Mouse (Mus musculus): Measurements from ENCODE around the gene Pla2g2f. TPM values are rescaled to one million over a fixed set of nuclear protein-coding genes. Genes with fewer than 3 reads are reported as not detected.

Pla2g2f gene
- polyA plus RNA-seq, 1 experiment, result not detected

GRCm38 (mm10) chr4:138772386-138772785 lies 15.0 kb upstream of the Pla2g2f start:
- H3K4me1 ChIP-seq (ENCODE audit: control insufficient read depth, insufficient read depth, low read length), result peaks cover 8% of the 10 kb centered on the region; the same call in 1 of the 2 replicates
- no peak for TF ChIP-seq CTCF (IDR thresholded peaks at IDR 0.05; ENCODE audit: low read depth, low read length)
- TF ChIP-seq POLR2A (IDR thresholded peaks at IDR 0.05; ENCODE audit: borderline replicate concordance, low read depth, low read length), result no peak
- H3K27ac ChIP-seq (ENCODE audit: insufficient read depth, low read depth, low read length), result no peak overlapping the region
- H3K4me3 ChIP-seq (ENCODE audit: insufficient read depth, low read length), result no peak overlapping the region

DNA sequence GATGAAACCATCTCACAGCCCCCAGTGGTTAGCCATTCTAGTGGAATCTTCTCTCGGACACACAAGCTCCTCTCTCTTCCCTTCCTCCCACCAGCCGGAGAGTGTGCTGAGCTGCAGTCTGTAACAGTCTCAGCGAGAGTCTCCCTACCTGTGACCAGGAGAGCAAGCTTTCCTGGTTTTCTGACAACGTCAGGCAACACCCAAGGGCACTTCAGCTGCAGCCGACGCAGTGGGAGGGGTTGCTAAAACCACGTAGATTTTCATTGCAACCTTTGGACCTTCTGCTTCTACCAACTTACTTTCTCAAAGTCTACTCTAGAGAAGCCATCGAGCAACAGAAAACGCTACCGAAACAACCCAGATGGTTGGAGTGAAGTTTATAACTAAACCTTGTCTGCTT lies 14.5 kb upstream of the Pla2g2f start:
- Histone ChIP-seq H3K4me1 (ENCODE audit: control insufficient read depth, insufficient read depth, low read length) (peaks cover 8% of the 10 kb centered on the region; the same call in 1 of the 2 replicates), H3K4me3 (ENCODE audit: insufficient read depth, low read length) (no peak overlapping the region), H3K27ac (ENCODE audit: insufficient read depth, low read depth, low read length) (no peak overlapping the region)
- no peak for TF ChIP-seq POLR2A (IDR thresholded peaks at IDR 0.05; ENCODE audit: borderline replicate concordance, low read depth, low read length)
- no peak for TF ChIP-seq CTCF (IDR thresholded peaks at IDR 0.05; ENCODE audit: low read depth, low read length)

DNA sequence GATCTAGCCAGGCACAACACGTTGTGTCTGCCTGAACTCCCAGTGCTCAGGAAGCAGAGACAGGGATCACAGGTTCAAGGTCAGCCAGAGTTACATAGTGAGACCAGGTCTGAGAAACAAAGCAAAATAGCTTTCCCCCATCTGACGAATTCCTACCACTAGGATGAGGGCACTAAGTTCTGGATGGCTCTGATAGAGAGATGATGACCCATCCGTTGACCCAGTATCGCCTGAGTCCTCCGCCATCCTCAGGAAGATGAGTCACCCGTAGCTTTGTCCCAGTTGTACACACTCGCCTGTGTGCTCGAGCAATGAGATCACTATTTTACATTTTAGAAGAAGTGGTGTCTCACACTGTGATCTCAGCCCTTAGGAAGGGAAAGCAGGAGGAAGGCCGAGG lies 4.8 kb upstream of the Pla2g2f start:
- Histone ChIP-seq H3K4me3 (ENCODE audit: insufficient read depth, low read length) (no peak overlapping the region), H3K27ac (ENCODE audit: insufficient read depth, low read depth, low read length) (no peak overlapping the region), H3K4me1 (ENCODE audit: control insufficient read depth, insufficient read depth, low read length) (no peaks in the 10 kb centered on the region)
- TF ChIP-seq CTCF (IDR thresholded peaks at IDR 0.05; ENCODE audit: low read depth, low read length) (no peak), POLR2A (IDR thresholded peaks at IDR 0.05; ENCODE audit: borderline replicate concordance, low read depth, low read length) (no peak)

- no peak overlapping the region for H3K27ac ChIP-seq (ENCODE audit: insufficient read depth, low read depth, low read length)
- no peaks in the 10 kb centered on the region for H3K4me1 ChIP-seq (ENCODE audit: control insufficient read depth, insufficient read depth, low read length)
- TF ChIP-seq POLR2A (IDR thresholded peaks at IDR 0.05; ENCODE audit: borderline replicate concordance, low read depth, low read length) (no peak), CTCF (IDR thresholded peaks at IDR 0.05; ENCODE audit: low read depth, low read length) (no peak)
- no peak overlapping the region for H3K4me3 ChIP-seq (ENCODE audit: insufficient read depth, low read length)
Measured at GRCm38 (mm10) chr4:138755983-138756382, 1.4 kb downstream of the Pla2g2f start.

GRCm38 (mm10) chr4:138755439-138755838 lies 2.0 kb downstream of the Pla2g2f start:
- TF ChIP-seq CTCF (IDR thresholded peaks at IDR 0.05; ENCODE audit: low read depth, low read length) (no peak), POLR2A (IDR thresholded peaks at IDR 0.05; ENCODE audit: borderline replicate concordance, low read depth, low read length) (no peak)
- Histone ChIP-seq H3K4me1 (ENCODE audit: control insufficient read depth, insufficient read depth, low read length) (no peaks in the 10 kb centered on the region), H3K4me3 (ENCODE audit: insufficient read depth, low read length) (no peak overlapping the region), H3K27ac (ENCODE audit: insufficient read depth, low read depth, low read length) (no peak overlapping the region)

DNA sequence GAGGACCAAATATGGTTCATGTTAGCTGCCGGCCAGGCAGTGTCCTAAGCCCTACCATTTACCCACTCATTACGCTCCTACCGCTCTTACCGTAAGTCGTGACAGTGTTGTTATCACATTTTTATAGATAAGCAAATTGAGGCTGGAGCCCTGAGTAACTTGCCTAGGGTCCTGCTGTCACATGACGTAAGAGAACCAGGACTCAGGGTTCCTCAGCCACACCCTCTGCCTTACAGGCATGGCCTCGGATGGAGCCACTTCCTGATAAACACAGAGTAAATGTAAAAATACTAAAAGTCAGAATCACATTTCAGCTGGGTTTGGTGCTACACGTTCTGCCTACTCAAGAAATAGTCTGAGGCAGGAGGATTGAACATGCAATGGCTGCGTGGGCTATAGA lies 3.0 kb downstream of the Pla2g2f start:
- no peak for TF ChIP-seq CTCF (IDR thresholded peaks at IDR 0.05; ENCODE audit: low read depth, low read length)
- TF ChIP-seq POLR2A (IDR thresholded peaks at IDR 0.05; ENCODE audit: borderline replicate concordance, low read depth, low read length), result no peak
- H3K4me3 ChIP-seq (ENCODE audit: insufficient read depth, low read length), result no peak overlapping the region
- no peaks in the 10 kb centered on the region for H3K4me1 ChIP-seq (ENCODE audit: control insufficient read depth, insufficient read depth, low read length)
- no peak overlapping the region for H3K27ac ChIP-seq (ENCODE audit: insufficient read depth, low read depth, low read length)

GRCm38 (mm10) chr4:138753608-138754007 lies 3.8 kb downstream of the Pla2g2f start:
- Histone ChIP-seq H3K4me3 (ENCODE audit: insufficient read depth, low read length) (no peak overlapping the region), H3K27ac (ENCODE audit: insufficient read depth, low read depth, low read length) (no peak overlapping the region), H3K4me1 (ENCODE audit: control insufficient read depth, insufficient read depth, low read length) (no peaks in the 10 kb centered on the region)
- TF ChIP-seq POLR2A (IDR thresholded peaks at IDR 0.05; ENCODE audit: borderline replicate concordance, low read depth, low read length), result no peak
- TF ChIP-seq CTCF (IDR thresholded peaks at IDR 0.05; ENCODE audit: low read depth, low read length), result no peak

DNA sequence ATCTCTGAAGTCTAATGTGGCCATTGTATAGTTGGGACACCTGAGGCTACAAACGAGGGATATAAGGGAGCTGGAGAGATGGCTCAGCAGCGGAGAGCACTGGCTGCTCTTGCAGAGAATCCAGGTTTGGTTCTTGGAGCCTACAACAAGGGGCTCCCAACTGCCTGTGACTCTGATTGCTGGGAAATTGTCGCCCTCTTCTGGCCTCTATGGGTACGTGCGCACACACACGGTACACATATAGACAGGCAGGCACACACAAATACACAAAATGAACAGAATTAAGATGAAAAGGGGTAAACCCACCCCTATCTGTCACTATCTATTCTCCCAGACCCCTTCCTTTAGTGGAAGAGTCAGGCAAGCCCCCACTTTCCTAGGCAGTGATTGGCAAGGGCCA lies 4.8 kb downstream of the Pla2g2f start:
- Histone ChIP-seq H3K4me3 (ENCODE audit: insufficient read depth, low read length) (no peak overlapping the region), H3K4me1 (ENCODE audit: control insufficient read depth, insufficient read depth, low read length) (no peaks in the 10 kb centered on the region), H3K27ac (ENCODE audit: insufficient read depth, low read depth, low read length) (no peak overlapping the region)
- TF ChIP-seq POLR2A (IDR thresholded peaks at IDR 0.05; ENCODE audit: borderline replicate concordance, low read depth, low read length) (no peak), CTCF (IDR thresholded peaks at IDR 0.05; ENCODE audit: low read depth, low read length) (no peak)

DNA sequence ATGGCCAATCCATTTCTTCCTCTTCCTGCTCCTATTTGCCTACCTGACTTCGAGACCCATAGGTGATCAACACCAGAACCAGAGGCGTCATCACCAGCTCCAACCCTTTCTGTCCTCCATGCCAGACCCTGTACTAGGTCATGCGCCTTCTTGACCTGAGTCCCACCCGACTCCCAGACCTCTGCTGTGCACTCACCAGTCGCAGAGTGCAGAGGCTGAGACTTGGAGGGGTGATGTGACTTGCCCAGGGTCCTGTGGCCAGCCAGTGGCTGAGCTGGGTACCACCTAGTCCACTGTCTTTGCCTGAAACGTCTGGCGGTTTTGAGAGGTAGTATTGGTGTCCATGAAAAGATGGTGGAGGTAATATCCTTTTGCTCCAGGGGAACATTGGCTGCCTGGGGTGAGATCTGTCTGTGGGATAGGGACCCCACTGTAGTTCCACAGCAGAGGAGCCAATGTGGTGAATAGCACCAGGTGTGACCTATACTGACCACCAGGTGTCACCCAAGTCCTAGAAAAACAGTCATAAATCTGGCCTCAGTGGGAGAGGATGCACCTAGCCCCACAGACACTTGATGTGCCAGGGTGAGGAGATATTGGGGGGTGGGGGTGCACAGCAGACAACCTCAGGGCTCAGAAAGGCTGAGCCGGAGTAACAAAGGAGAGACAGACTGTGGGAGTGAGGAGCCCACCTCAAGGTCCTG lies 8.9 kb downstream of the Pla2g2f start:
- no peak overlapping the region for H3K4me3 ChIP-seq (ENCODE audit: insufficient read depth, low read length)
- H3K27ac ChIP-seq (ENCODE audit: insufficient read depth, low read depth, low read length), result no peak overlapping the region
- no peak for TF ChIP-seq POLR2A (IDR thresholded peaks at IDR 0.05; ENCODE audit: borderline replicate concordance, low read depth, low read length)
- TF ChIP-seq CTCF (IDR thresholded peaks at IDR 0.05; ENCODE audit: low read depth, low read length), result peak; percentile 55; the same call in 1 of the 2 replicates
- no peaks in the 10 kb centered on the region for H3K4me1 ChIP-seq (ENCODE audit: control insufficient read depth, insufficient read depth, low read length)

DNA sequence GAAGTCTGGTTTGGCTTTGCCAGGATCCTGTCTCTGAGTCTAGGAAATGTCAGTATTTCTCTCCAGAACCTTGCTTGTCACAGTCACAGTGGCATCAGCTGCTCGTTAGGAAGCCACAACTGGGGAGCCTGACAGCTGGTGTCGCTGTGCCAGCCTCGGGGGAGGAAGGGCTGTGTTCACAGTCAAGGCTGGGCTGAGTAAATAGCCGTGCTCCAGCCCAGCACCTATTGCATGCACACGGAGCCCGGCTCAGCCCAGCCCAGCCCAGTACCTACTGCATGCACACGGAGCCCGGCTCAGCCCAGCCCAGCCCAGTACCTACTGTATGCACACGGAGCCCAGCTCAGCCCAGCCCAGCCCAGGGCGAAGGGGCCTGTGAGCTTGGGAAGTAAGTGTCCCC lies 9.6 kb downstream of the Pla2g2f start:
- Histone ChIP-seq H3K27ac (ENCODE audit: insufficient read depth, low read depth, low read length) (no peak overlapping the region), H3K4me1 (ENCODE audit: control insufficient read depth, insufficient read depth, low read length) (no peaks in the 10 kb centered on the region), H3K4me3 (ENCODE audit: insufficient read depth, low read length) (no peak overlapping the region)
- no peak for TF ChIP-seq CTCF (IDR thresholded peaks at IDR 0.05; ENCODE audit: low read depth, low read length)
- TF ChIP-seq POLR2A (IDR thresholded peaks at IDR 0.05; ENCODE audit: borderline replicate concordance, low read depth, low read length), result no peak

Measured in bone marrow macrophage, adult 2 months (primary cell).